Mouse (Mus musculus) CH12.LX (cell line): ENCODE results near the gene Sptbn4. TPM values are rescaled to one million over a fixed set of nuclear protein-coding genes. Genes with fewer than 3 reads are reported as not detected.

ENCODE experiments used
- DNase-seq: peaks from one replicate; pipeline ENCODE4 v3.0.0-alpha.2; 2013; ENCODE audit errors: extremely low read depth
- H3K27ac ChIP-seq: 2 replicates; pipeline ENCODE4 v1.5.1; 2012; ENCODE audit warnings: low read depth, mild to moderate bottlenecking, control low read depth, moderate library complexity; ENCODE audit not compliant: insufficient read depth
- H3K27me3 ChIP-seq: replicated peaks from 2 replicates; pipeline ENCODE3; 2012; ENCODE audit warnings: inconsistent platforms
- H3K36me3 ChIP-seq, 2 experiments: replicated peaks in 1 of 2; 2 replicates each; pipeline versions ENCODE3 to v1.6.1; 2012; ENCODE audit warnings: inconsistent platforms in 1 of 2, low read length in 1 of 2, mild to moderate bottlenecking in 1 of 2, mixed read lengths in 1 of 2, moderate library complexity in 1 of 2; ENCODE audit not compliant: control insufficient read depth in 1 of 2, insufficient read depth in 1 of 2
- H3K4me1 ChIP-seq, 2 experiments: 2 replicates each; pipeline ENCODE4 v1.6.1; 2012; ENCODE audit warnings: inconsistent platforms in 1 of 2, moderate library complexity in 1 of 2; ENCODE audit not compliant: insufficient read depth in 2 of 2, control insufficient read depth in 1 of 2
- H3K4me2 ChIP-seq: 2 replicates; pipeline ENCODE4 v1.6.1; 2012; ENCODE audit warnings: low read depth, mild to moderate bottlenecking, control low read depth; ENCODE audit not compliant: poor library complexity, insufficient read depth, severe bottlenecking
- H3K4me3 ChIP-seq, 3 experiments: fragments of 150-350 bp in 1 of 3; sonication (generic) in 1 of 3; replicated peaks in 1 of 3; 2 replicates each; pipeline versions ENCODE3 to v1.5.1; 2011 to 2012; ENCODE audit warnings: low read depth in 2 of 3, low read length in 2 of 3, mild to moderate bottlenecking in 2 of 3, moderate library complexity in 2 of 3, control low read depth in 1 of 3, improper control_type of control experiment in 1 of 3, inconsistent platforms in 1 of 3, mixed read lengths in 1 of 3; ENCODE audit not compliant: poor library complexity in 1 of 3
- H3K79me2 ChIP-seq: replicated peaks from 2 replicates; pipeline ENCODE4 v1.6.1; 2012; ENCODE audit warnings: mild to moderate bottlenecking, moderate library complexity; ENCODE audit not compliant: control insufficient read depth, poor library complexity, insufficient read depth, severe bottlenecking; ENCODE audit errors: extremely low read depth
- H3K9ac ChIP-seq: 2 replicates; pipeline ENCODE4 v1.6.1; 2012; ENCODE audit warnings: low read depth, mild to moderate bottlenecking, control low read depth, moderate library complexity; ENCODE audit not compliant: insufficient read depth
- H3K9me3 ChIP-seq: replicated peaks from 2 replicates; pipeline ENCODE3; 2012; ENCODE audit warnings: low read length, inconsistent platforms, mixed read lengths
- CHD1 ChIP-seq: IDR thresholded peaks from 2 replicates; pipeline ENCODE4 v1.6.1; 2012; ENCODE audit warnings: low read depth, low read length, improper control_type of control experiment, inconsistent platforms
- CHD2 ChIP-seq: IDR thresholded peaks from 2 replicates; pipeline ENCODE4 v1.6.1; 2011; ENCODE audit warnings: low read length, improper control_type of control experiment
- CTCF ChIP-seq, 2 experiments: IDR thresholded peaks in 1 of 2; conservative IDR thresholded peaks in 1 of 2; 2 replicates each; pipeline ENCODE4 v1.5.1; 2011 to 2012; ENCODE audit warnings: low read depth in 2 of 2, low read length in 2 of 2, improper control_type of control experiment in 1 of 2, inconsistent platforms in 1 of 2, mild to moderate bottlenecking in 1 of 2, moderate library complexity in 1 of 2
- E2F4 ChIP-seq: IDR thresholded peaks from 2 replicates; pipeline ENCODE4 v1.6.1; 2011; ENCODE audit warnings: low read depth, low read length, improper control_type of control experiment; ENCODE audit not compliant: insufficient replicate concordance
- ELF1 ChIP-seq: IDR thresholded peaks from 2 replicates; pipeline ENCODE4 v1.6.1; 2014; ENCODE audit warnings: low read depth, mild to moderate bottlenecking, inconsistent platforms, low read length, improper control_type of control experiment
- EP300 ChIP-seq: IDR thresholded peaks from 2 replicates; pipeline ENCODE4 v1.6.1; 2011; ENCODE audit warnings: low read length, improper control_type of control experiment
- GABPA ChIP-seq: IDR thresholded peaks from 2 replicates; pipeline ENCODE4 v1.6.1; 2012; ENCODE audit warnings: low read depth, low read length, improper control_type of control experiment, inconsistent platforms; ENCODE audit not compliant: insufficient replicate concordance
- HCFC1 ChIP-seq: IDR thresholded peaks from 2 replicates; pipeline ENCODE4 v1.6.1; 2012; ENCODE audit warnings: low read depth, mild to moderate bottlenecking, inconsistent platforms, low read length, improper control_type of control experiment
- IRF4 ChIP-seq: IDR thresholded peaks from 2 replicates; pipeline ENCODE4 v1.6.1; 2014; ENCODE audit warnings: low read depth, mild to moderate bottlenecking, inconsistent platforms, low read length, improper control_type of control experiment
- KAT2A ChIP-seq: IDR thresholded peaks from 2 replicates; pipeline ENCODE4 v1.6.1; 2012; ENCODE audit warnings: low read length, improper control_type of control experiment, inconsistent platforms; ENCODE audit not compliant: insufficient replicate concordance
- MAX ChIP-seq: IDR thresholded peaks from 2 replicates; pipeline ENCODE4 v1.6.1; 2011; ENCODE audit warnings: low read length, improper control_type of control experiment
- MAZ ChIP-seq: IDR thresholded peaks from 2 replicates; pipeline ENCODE4 v1.6.1; 2012; ENCODE audit warnings: low read depth, mild to moderate bottlenecking, inconsistent platforms, low read length, improper control_type of control experiment, moderate library complexity
- MXI1 ChIP-seq: IDR thresholded peaks from 2 replicates; pipeline ENCODE4 v1.6.1; 2011; ENCODE audit warnings: mild to moderate bottlenecking, low read depth, low read length, improper control_type of control experiment
- NELFE ChIP-seq: IDR thresholded peaks from 2 replicates; pipeline ENCODE4 v1.6.1; 2011; ENCODE audit warnings: low read depth, low read length, improper control_type of control experiment
- NRF1 ChIP-seq: IDR thresholded peaks from 2 replicates; pipeline ENCODE4 v1.6.1; 2014; ENCODE audit warnings: low read depth, mild to moderate bottlenecking, inconsistent platforms, low read length, improper control_type of control experiment, moderate library complexity
- PAX5 ChIP-seq: IDR thresholded peaks from 2 replicates; pipeline ENCODE4 v1.6.1; 2012; ENCODE audit warnings: low read length, inconsistent platforms, mixed read lengths
- POLR2A ChIP-seq: IDR thresholded peaks from 2 replicates; pipeline ENCODE4 v1.6.1; 2011; ENCODE audit warnings: low read depth, mild to moderate bottlenecking, improper control_type of control experiment, low read length
- RCOR1 ChIP-seq: conservative IDR thresholded peaks from 2 replicates; pipeline ENCODE4 v1.6.1; 2012; ENCODE audit warnings: low read depth, mild to moderate bottlenecking, inconsistent platforms, low read length, improper control_type of control experiment
- SIN3A ChIP-seq: IDR thresholded peaks from 2 replicates; pipeline ENCODE4 v1.6.1; 2012; ENCODE audit warnings: low read length, improper control_type of control experiment, inconsistent platforms
- TBP ChIP-seq: conservative IDR thresholded peaks from 2 replicates; pipeline ENCODE4 v1.6.1; 2011; ENCODE audit warnings: low read depth, low read length, improper control_type of control experiment
- TCF12 ChIP-seq: IDR thresholded peaks from 2 replicates; pipeline ENCODE4 v1.6.1; 2014; ENCODE audit warnings: low read depth, mild to moderate bottlenecking, inconsistent platforms, low read length, improper control_type of control experiment
- ZKSCAN1 ChIP-seq: IDR thresholded peaks from 2 replicates; pipeline ENCODE4 v1.6.1; 2012; ENCODE audit warnings: low read depth, inconsistent platforms, low read length, improper control_type of control experiment, borderline replicate concordance
- ZMIZ1 ChIP-seq: IDR thresholded peaks from 2 replicates; pipeline ENCODE4 v1.6.1; 2012; ENCODE audit warnings: low read depth, mild to moderate bottlenecking, inconsistent platforms, low read length, improper control_type of control experiment
- dilution Hi-C: fragments of 300-500 bp; cut with MboI; formaldehyde crosslinking; loops from 2 replicates; pipeline ENCODE4 v1.14.3; 2020; ENCODE audit warnings: low sequenced_read_pairs; ENCODE audit not compliant: extremely low pct_unique_long_range_greater_than_20kb, extremely low pct_ligation_motif_present
- in situ Hi-C: fragments of 300-500 bp; cut with MboI; formaldehyde crosslinking; loops from 3 replicates; pipeline ENCODE4 v1.14.3; 2019; ENCODE audit warnings: low sequenced_read_pairs, low pct_ligation_motif_present, low pct_unique_long_range_greater_than_20kb, mixed read lengths
- polyA plus RNA-seq: library from polyadenylated mRNA; unstranded; fragments of >175 nt; gene quantifications from 2 replicates; pipeline ENCODE4 v1.2.1, GENCODE M21; 2012; ENCODE audit warnings: low read depth; ENCODE audit not compliant: insufficient read length
- total RNA-seq, 2 experiments: library from RNA; depleted of rRNA; stranded (reverse); fragments of 300-350 nt in 1 of 2; fragments of >200 nt in 1 of 2; gene quantifications; 2 replicates each; pipeline ENCODE4 v1.2.3; 2012 to 2014

The Sptbn4 gene
- total and polyA plus RNA-seq, 3 experiments = 0.21 to 0.38 (median 0.24) TPM

GRCm38 (mm10) chr7:27355745-27356240 is 91.7 kb downstream of the Sptbn4 start, which contains the start of gene Shkbp1:
Gene Shkbp1 (minus strand): TSS chr7:27356019.
- H3K9ac ChIP-seq = peak within 1 kb of the TSS; percentile 65
- H3K36me3 ChIP-seq = peaks cover 15 to 30% of the 10 kb centered on the region in 2 experiments
- peaks cover 4 to 30% of the 10 kb centered on the region in 2 experiments for H3K4me1 ChIP-seq
- peak within 1 kb of the TSS; percentile 94 for H3K4me2 ChIP-seq
- H3K79me2 ChIP-seq = peaks cover 4% of the 10 kb centered on the region; the same call in 1 of the 2 replicates
- dilution Hi-C loops = no loop called here
- H3K4me3 ChIP-seq = peak within 1 kb of the TSS; percentile 65 to 95 (median 68)
- 0 out of 2 replicates have a peak, but pooled peaks have one; percentile 7 for TF ChIP-seq NRF1
- peak; percentile 52 for TF ChIP-seq POLR2A
- peak; percentile 19; the same call in 1 of the 2 replicates for TF ChIP-seq IRF4
- TF ChIP-seq TBP = 0 out of 2 replicates have a peak, but pooled peaks have one; percentile 59
- no peak for TF ChIP-seq KAT2A
- TF ChIP-seq ELF1 = peak; percentile 99
- TF ChIP-seq ZKSCAN1 = no peak
- TF ChIP-seq CHD1 = no peak
- peak; percentile 58 for TF ChIP-seq HCFC1
- no peak for TF ChIP-seq GABPA
- TF ChIP-seq ZMIZ1 = no peak
- TF ChIP-seq EP300 = no peak
- TF ChIP-seq CHD2 = peak; percentile 82
- TF ChIP-seq MXI1 = 0 out of 2 replicates have a peak, but pooled peaks have one; percentile 26
- TF ChIP-seq PAX5 = no peak
- no peak for TF ChIP-seq RCOR1
- no peak for TF ChIP-seq E2F4
- TF ChIP-seq NELFE = no peak
- no peak for TF ChIP-seq MAX
- TF ChIP-seq SIN3A = peak; percentile 78; the same call in 1 of the 2 replicates
- no peak for TF ChIP-seq TCF12
- TF ChIP-seq, all 38 proteins: peak for 9
- peak within 1 kb of the TSS; percentile 78 for H3K27ac ChIP-seq
- in situ Hi-C loops = no loop called here
- H3K27me3 ChIP-seq = no peaks in the 10 kb centered on the region
- DNase-seq = peak; percentile 94
- peaks cover 2% of the 10 kb centered on the region for H3K9me3 ChIP-seq

DNA sequence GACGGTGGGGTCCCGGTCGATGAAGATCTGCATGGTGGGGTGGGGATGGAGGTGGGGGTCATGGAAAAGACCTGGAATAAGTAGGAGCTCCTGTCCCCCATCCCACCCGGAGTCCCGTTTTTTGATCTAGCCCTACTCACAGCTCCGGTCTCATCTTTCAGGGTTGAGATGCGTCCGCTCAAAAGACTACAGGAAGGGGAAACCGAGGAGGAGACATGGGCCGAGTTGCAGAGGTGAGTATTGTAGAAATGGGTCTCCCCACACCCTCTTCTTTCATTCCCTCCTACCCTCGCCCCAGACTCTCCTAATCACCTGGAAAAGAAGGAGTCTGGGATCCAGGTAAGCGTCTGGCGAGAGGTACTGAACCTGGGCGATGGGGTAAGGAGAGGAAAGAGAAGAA is 92.2 kb downstream of the Sptbn4 start:
- Histone ChIP-seq H3K79me2 (peaks cover 4% of the 10 kb centered on the region; the same call in 1 of the 2 replicates), H3K4me1 (peaks cover 2 to 25% of the 10 kb centered on the region in 2 experiments; a peak in 3 of 4 replicates), H3K9ac (peak overlapping the region; percentile 65), H3K27me3 (no peaks in the 10 kb centered on the region), H3K36me3 (peaks cover 20 to 35% of the 10 kb centered on the region in 2 experiments), H3K9me3 (peaks cover 2% of the 10 kb centered on the region), H3K4me2 (peak overlapping the region; percentile 94), H3K4me3 (peak overlapping the region; percentile 65 to 95 (median 68)), H3K27ac (no peak overlapping the region)
- dilution Hi-C loops = no loop called here
- in situ Hi-C loops = no loop called here
- TF ChIP-seq CTCF (conservative IDR thresholded peaks at IDR 0.05 in 1 of 2, IDR thresholded peaks at IDR 0.05 in 1 of 2; ENCODE audit: low read depth in 2 of 2, low read length in 2 of 2) (no peak), ELF1 (no peak), CHD2 (no peak), IRF4 (no peak), MAX (no peak), MAZ (no peak)
- DNase-seq = no peak
